Mouse (Mus musculus): ENCODE measurements at regions not wholly inside any gene's neighbourhood (a gene's known extent, or its start where the extent isn't known, plus 50 kb on each side); places are given as distances from the start of the nearest gene placed in this dataset.

GRCm38 (mm10) chr12:54538320-54538705 lies 118.1 kb downstream of the Sptssa start:
- no peak for TF ChIP-seq ZC3H11A (IDR thresholded peaks at IDR 0.05; ENCODE audit: borderline replicate concordance, low read depth, low read length)
- no peak for TF ChIP-seq HCFC1 (IDR thresholded peaks at IDR 0.05; ENCODE audit: borderline replicate concordance, insufficient read depth, low read length)
- TF ChIP-seq MAFK (IDR thresholded peaks at IDR 0.05; ENCODE audit: insufficient read depth, low read depth, low read length) = no peak
- no peak for TF ChIP-seq CHD2 (IDR thresholded peaks at IDR 0.05; ENCODE audit: low read depth, low read length)
- no peak for TF ChIP-seq ZNF384 (IDR thresholded peaks at IDR 0.05; ENCODE audit: low read depth, low read length)
